Mouse (Mus musculus) liver, adult 10 weeks (tissue): ENCODE data around the gene Olfr543. TPM values are rescaled to one million over a fixed set of nuclear protein-coding genes. Genes with fewer than 3 reads are reported as not detected.

Source experiments
- polyA plus RNA-seq: library from polyadenylated mRNA; stranded (reverse); fragments of 350-450 nt; fragmentation: Illumina TruSeq; extraction: RNeasy Lipid Tissue Mini Kit (QIAGEN cat#74804); gene quantifications from one replicate; pipeline ENCODE4 v1.2.3, GENCODE M21; 2014; ENCODE audit warnings: low read depth, low replicate concordance

Olfr543 gene
- not detected for polyA plus RNA-seq

DNA sequence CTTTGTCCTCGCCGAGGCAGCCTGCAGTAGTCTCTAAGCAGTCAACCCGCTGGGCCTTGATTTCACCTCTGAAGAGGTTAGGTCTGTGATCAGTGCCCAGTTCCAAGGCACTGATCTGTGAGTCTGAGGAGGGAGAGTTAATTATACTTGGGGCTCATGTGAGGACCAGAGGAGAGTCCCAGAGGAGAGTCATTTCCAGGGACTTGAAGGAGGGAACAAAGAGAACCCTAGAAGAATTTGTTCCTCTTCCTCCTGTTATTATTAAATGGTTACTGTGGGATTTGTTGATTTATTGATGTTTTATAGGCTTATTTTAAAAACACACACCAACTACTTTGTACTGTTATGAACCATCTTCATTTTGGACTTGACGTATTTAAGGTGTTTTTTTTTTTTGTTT, at the start of gene Olfr543:
Olfr543 (minus strand) TSS at position 101 of the 400 bp plus-strand sequence.

DNA sequence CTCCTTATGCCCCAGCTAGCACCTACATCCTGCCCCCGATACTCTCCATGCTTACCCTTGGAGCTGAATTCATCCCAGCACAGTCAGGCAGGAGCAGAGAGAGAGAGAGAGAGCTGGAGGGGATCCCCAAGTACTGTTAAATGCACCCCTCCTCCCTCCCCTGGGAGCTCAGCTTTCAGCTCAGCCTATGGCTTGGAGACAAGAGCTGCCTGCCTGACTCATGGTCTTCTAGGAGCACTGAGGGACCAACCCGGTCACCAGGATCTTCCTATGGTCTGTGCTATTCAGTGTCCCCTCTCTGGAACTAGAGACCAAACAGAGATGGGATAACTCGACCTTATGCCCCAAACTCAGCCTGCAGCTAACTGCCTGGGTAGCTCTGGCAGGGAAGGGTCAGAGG, 18.0 kb upstream of the Olfr543 start, which contains the start of gene Olfr545:
Olfr545 (minus strand) TSS at position 101 of the 400 bp plus-strand sequence.

GRCm38 (mm10) chr7:102488161-102488560, 6.7 kb upstream of the Olfr543 start, which contains the start of gene Olfr544:
Olfr544 (minus strand) TSS chr7:102488313.

GRCm38 (mm10) chr7:102441657-102442391, 39.7 kb downstream of the Olfr543 start, which contains the start of gene Rrm1:
Rrm1 (plus strand) TSS chr7:102441695.

Other genes with a start within 250 kb of the Olfr543 start
- gene Rhog, start 225.6 kb downstream of the Olfr543 start, polyA plus RNA-seq: 3.4 TPM
- 7.4 TPM for gene Stim1, start 213.9 kb downstream of the Olfr543 start, polyA plus RNA-seq
- gene Rrm1, start 40.0 kb downstream of the Olfr543 start, polyA plus RNA-seq: 6.7 TPM
- gene Olfr544, start 6.6 kb upstream of the Olfr543 start, polyA plus RNA-seq: not detected
- gene Olfr545, start 17.9 kb upstream of the Olfr543 start, polyA plus RNA-seq: not detected
- not detected for gene Olfr547, start 53.1 kb upstream of the Olfr543 start, polyA plus RNA-seq
- gene Olfr548-ps1, start 59.2 kb upstream of the Olfr543 start, polyA plus RNA-seq: not detected
- not detected for gene Olfr549, start 68.2 kb upstream of the Olfr543 start, polyA plus RNA-seq
- gene Trim21, start 83.8 kb upstream of the Olfr543 start, polyA plus RNA-seq: 7.4 TPM
- not detected for gene Olfr550, start 89.8 kb upstream of the Olfr543 start, polyA plus RNA-seq
- gene Olfr551, start 110.2 kb upstream of the Olfr543 start, polyA plus RNA-seq: not detected
- not detected for gene Olfr552, start 116.1 kb upstream of the Olfr543 start, polyA plus RNA-seq
- gene Olfr553, start 136.5 kb upstream of the Olfr543 start, polyA plus RNA-seq: not detected
- not detected for gene Olfr554, start 156.8 kb upstream of the Olfr543 start, polyA plus RNA-seq
- not detected for gene Olfr555, start 177.1 kb upstream of the Olfr543 start, polyA plus RNA-seq
- gene Olfr556, start 183.2 kb upstream of the Olfr543 start, polyA plus RNA-seq: not detected
- gene Trim68, start 205.6 kb upstream of the Olfr543 start, polyA plus RNA-seq: 2.0 TPM
- not detected for gene Olfr557, start 214.2 kb upstream of the Olfr543 start, polyA plus RNA-seq
- not detected for gene Olfr558, start 220.5 kb upstream of the Olfr543 start, polyA plus RNA-seq
- gene Olfr33, start 237.4 kb upstream of the Olfr543 start, polyA plus RNA-seq: not detected
- not detected for gene Olfr559, start 245.8 kb upstream of the Olfr543 start, polyA plus RNA-seq